Mouse (Mus musculus): Measurements from ENCODE around the gene Fbxo10. TPM values are rescaled to one million over a fixed set of nuclear protein-coding genes. Genes with fewer than 3 reads are reported as not detected.

The Fbxo10 gene
- polyA plus RNA-seq (2012; rRNA removed): 6.0 and 7.9 TPM in 2 replicates

GRCm38 (mm10) chr4:45084021-45084894 lies at the start of gene Fbxo10:
Fbxo10 (minus strand) TSS chr4:45084604.

DNA sequence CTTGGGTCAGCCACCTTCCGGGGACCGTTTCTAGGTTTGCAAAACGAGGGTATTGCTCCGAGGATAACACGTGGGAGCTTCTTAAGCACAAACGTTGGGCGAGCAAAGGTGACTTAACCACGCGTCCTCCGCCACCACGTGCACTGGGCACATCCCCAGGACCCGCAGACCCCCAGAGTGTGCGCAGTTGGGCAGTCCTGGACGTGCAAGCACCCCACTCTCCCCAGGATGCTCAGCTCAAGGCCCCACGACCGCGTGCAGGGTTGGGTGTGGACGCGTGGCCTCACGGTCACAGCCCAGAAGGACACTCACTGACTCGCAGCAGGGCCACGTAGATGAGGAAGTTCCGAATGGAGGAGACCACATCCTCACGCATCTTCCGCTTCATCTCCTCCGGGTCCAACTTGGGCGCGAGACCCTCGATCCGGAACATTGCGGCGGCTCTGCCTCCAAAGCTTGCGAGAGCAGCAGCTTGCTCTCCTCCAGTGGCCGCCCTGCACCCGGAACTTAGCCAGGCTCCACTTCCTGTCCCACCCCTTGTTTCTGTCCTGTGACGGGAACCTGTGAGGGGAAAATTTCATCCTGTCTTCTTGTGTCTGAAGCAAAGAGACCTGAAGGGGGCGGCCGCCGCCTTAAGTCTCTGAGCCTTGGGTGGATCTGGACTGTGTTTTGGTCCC lies 23.3 kb upstream of the Fbxo10 start, which contains the start of gene Tomm5:
Gene Tomm5 (minus strand): TSS at position 514 of the 677 bp plus-strand sequence.

GRCm38 (mm10) chr4:45018452-45018980 lies 65.9 kb downstream of the Fbxo10 start, which contains the start of gene Polr1e:
Polr1e (plus strand) TSS chr4:45018583.

GRCm38 (mm10) chr4:45012105-45012975 lies 72.1 kb downstream of the Fbxo10 start, which contains the start of gene Zbtb5:
Zbtb5 (minus strand) TSS chr4:45012412.

Other genes starting within 250 kb of the Fbxo10 start
- gene Grhpr, start 103.2 kb downstream of the Fbxo10 start, polyA plus RNA-seq (2012; rRNA removed): 38.2 and 42.9 TPM in 2 replicates
- 6.2 and 7.7 TPM in 2 replicates for gene Zbtb5, start 72.2 kb downstream of the Fbxo10 start, polyA plus RNA-seq (2012; rRNA removed)
- gene Polr1e, start 66.0 kb downstream of the Fbxo10 start, polyA plus RNA-seq (2012; rRNA removed): 5.5 TPM in 2 replicates
- 74.2 and 81.0 TPM in 2 replicates for gene Tomm5, start 23.5 kb upstream of the Fbxo10 start, polyA plus RNA-seq (2012; rRNA removed)
- 0.24 and 0.40 TPM in 2 replicates for gene Frmpd1, start 100.3 kb upstream of the Fbxo10 start, polyA plus RNA-seq (2012; rRNA removed)
- gene Trmt10b, start 212.5 kb upstream of the Fbxo10 start, polyA plus RNA-seq (2012; rRNA removed): 1.3 and 1.7 TPM in 2 replicates

All from colon, adult 2 months (tissue).